Mouse (Mus musculus): ENCODE data around the gene Nit2. TPM values are rescaled to one million over a fixed set of nuclear protein-coding genes. Genes with fewer than 3 reads are reported as not detected.

The Nit2 gene
- polyA plus RNA-seq, 1 experiment from 2014 or later = 101 TPM

DNA sequence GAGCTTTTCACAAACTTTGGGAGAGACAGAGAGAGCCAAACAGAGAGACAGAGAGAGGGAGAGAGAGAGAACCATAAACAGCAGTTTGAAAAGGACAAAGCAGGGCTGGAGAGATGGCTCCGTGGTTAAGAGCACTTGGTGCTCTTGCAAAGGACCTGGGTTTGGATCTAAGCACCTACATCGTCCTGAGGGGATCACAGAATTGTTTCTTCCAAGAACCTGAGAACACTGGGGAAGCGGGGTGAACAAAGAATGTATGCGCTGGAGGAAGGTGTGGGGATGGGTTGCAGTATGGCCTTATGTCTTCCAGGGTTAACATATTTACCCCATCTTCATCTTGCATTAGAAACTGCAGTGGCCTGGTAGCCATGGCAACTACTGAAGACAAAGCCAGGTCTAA, 1.1 kb upstream of the Nit2 start:
- Histone ChIP-seq H3K27ac (ENCODE audit: low read depth, low read length) (no peak overlapping the region), H3K27me3 (ENCODE audit: control insufficient read depth, insufficient read depth, low read length) (no peaks in the 10 kb centered on the region), H3K36me3 (ENCODE audit: control insufficient read depth, insufficient read depth, low read length) (peaks cover 11% of the 10 kb centered on the region; the same call in 1 of the 2 replicates), H3K9ac (ENCODE audit: low read depth, low read length) (no peak overlapping the region), H3K4me1 (ENCODE audit: control insufficient read depth, insufficient read depth, low read length) (no peaks in the 10 kb centered on the region), H3K9me3 (ENCODE audit: control insufficient read depth, low read length) (no peaks in the 10 kb centered on the region), H3K4me3 (ENCODE audit: low read length) (no peak overlapping the region), H3K4me2 (replicated peaks; ENCODE audit: low read depth, low read length) (no peak overlapping the region)
- 70% methylated on average over 4 of the region's 4 CpGs for WGBS
- ATAC-seq (ENCODE audit: low FRiP score, low TSS enrichment) = no peak

- H3K4me3 ChIP-seq (ENCODE audit: low read length) = peak overlapping the region; percentile 82
- peak; percentile 50 for ATAC-seq (ENCODE audit: low FRiP score, low TSS enrichment)
- no peaks in the 10 kb centered on the region for H3K27me3 ChIP-seq (ENCODE audit: control insufficient read depth, insufficient read depth, low read length)
- 18% methylated on average over 5 of the region's 5 CpGs for WGBS
- H3K27ac ChIP-seq (ENCODE audit: low read depth, low read length) = peak overlapping the region; percentile 92; the same call in 1 of the 2 replicates
- no peaks in the 10 kb centered on the region for H3K4me1 ChIP-seq (ENCODE audit: control insufficient read depth, insufficient read depth, low read length)
- no peaks in the 10 kb centered on the region for H3K9me3 ChIP-seq (ENCODE audit: control insufficient read depth, low read length)
- H3K4me2 ChIP-seq (replicated peaks; ENCODE audit: low read depth, low read length) = peak overlapping the region; percentile 69
- H3K9ac ChIP-seq (ENCODE audit: low read depth, low read length) = peak overlapping the region; percentile 87; the same call in 1 of the 2 replicates
- peaks cover 13% of the 10 kb centered on the region; the same call in 1 of the 2 replicates for H3K36me3 ChIP-seq (ENCODE audit: control insufficient read depth, insufficient read depth, low read length)
These were observed 372 bp upstream of the Nit2 start for GRCm38 (mm10) chr16:57167514-57167912.

- Histone ChIP-seq H3K4me3 (ENCODE audit: low read length) (peak overlapping the region; percentile 82), H3K36me3 (ENCODE audit: control insufficient read depth, insufficient read depth, low read length) (peaks cover 18% of the 10 kb centered on the region; the same call in 1 of the 2 replicates), H3K9me3 (ENCODE audit: control insufficient read depth, low read length) (no peaks in the 10 kb centered on the region), H3K4me2 (replicated peaks; ENCODE audit: low read depth, low read length) (peak overlapping the region; percentile 69), H3K27ac (ENCODE audit: low read depth, low read length) (no peak overlapping the region), H3K4me1 (ENCODE audit: control insufficient read depth, insufficient read depth, low read length) (no peaks in the 10 kb centered on the region), H3K27me3 (ENCODE audit: control insufficient read depth, insufficient read depth, low read length) (no peaks in the 10 kb centered on the region), H3K9ac (ENCODE audit: low read depth, low read length) (peak overlapping the region; percentile 87; the same call in 1 of the 2 replicates)
- ATAC-seq (ENCODE audit: low FRiP score, low TSS enrichment) = no peak
- WGBS = 90% methylated on average over 6 of the region's 6 CpGs
These were observed 1.1 kb downstream of the Nit2 start for GRCm38 (mm10) chr16:57166086-57166485.

DNA sequence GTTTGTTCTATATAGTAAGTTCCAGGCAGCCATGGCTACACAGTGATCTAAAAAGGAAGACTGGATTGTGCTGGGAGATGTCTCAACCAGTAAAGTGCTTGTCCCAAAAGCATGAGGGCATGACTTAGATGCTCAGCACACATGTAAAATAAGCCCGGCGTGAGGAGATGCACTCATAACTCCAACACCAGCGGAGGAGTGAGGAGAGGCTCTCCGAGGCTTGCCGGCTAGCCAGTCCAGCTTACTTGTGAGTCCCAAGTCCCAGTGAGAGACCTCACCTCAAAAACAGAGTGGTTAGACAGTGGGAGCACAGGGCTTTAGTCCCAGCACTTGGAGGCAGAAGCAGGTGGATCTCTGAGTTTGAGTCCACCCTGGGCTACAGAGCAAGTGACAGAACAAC, 2.0 kb downstream of the Nit2 start:
- 95% methylated on average over 5 of the region's 5 CpGs for WGBS
- H3K27ac ChIP-seq (ENCODE audit: low read depth, low read length) = no peak overlapping the region
- no peaks in the 10 kb centered on the region for H3K4me1 ChIP-seq (ENCODE audit: control insufficient read depth, insufficient read depth, low read length)
- ATAC-seq (ENCODE audit: low FRiP score, low TSS enrichment) = no peak
- no peaks in the 10 kb centered on the region for H3K9me3 ChIP-seq (ENCODE audit: control insufficient read depth, low read length)
- peaks cover 17% of the 10 kb centered on the region; the same call in 1 of the 2 replicates for H3K36me3 ChIP-seq (ENCODE audit: control insufficient read depth, insufficient read depth, low read length)
- H3K27me3 ChIP-seq (ENCODE audit: control insufficient read depth, insufficient read depth, low read length) = no peaks in the 10 kb centered on the region
- H3K9ac ChIP-seq (ENCODE audit: low read depth, low read length) = no peak overlapping the region
- no peak overlapping the region for H3K4me3 ChIP-seq (ENCODE audit: low read length)
- H3K4me2 ChIP-seq (replicated peaks; ENCODE audit: low read depth, low read length) = no peak overlapping the region

- Histone ChIP-seq H3K4me2 (replicated peaks; ENCODE audit: low read depth, low read length) (no peak overlapping the region), H3K27ac (ENCODE audit: low read depth, low read length) (no peak overlapping the region), H3K4me3 (ENCODE audit: low read length) (no peak overlapping the region), H3K9ac (ENCODE audit: low read depth, low read length) (no peak overlapping the region), H3K27me3 (ENCODE audit: control insufficient read depth, insufficient read depth, low read length) (no peaks in the 10 kb centered on the region), H3K4me1 (ENCODE audit: control insufficient read depth, insufficient read depth, low read length) (no peaks in the 10 kb centered on the region), H3K9me3 (ENCODE audit: control insufficient read depth, low read length) (no peaks in the 10 kb centered on the region), H3K36me3 (ENCODE audit: control insufficient read depth, insufficient read depth, low read length) (peaks cover 29% of the 10 kb centered on the region; the same call in 1 of the 2 replicates)
- ATAC-seq (ENCODE audit: low FRiP score, low TSS enrichment) = no peak
- 86% methylated on average over 1 of the region's 1 CpGs for WGBS
These were observed 3.4 kb downstream of the Nit2 start for GRCm38 (mm10) chr16:57163694-57164093.

DNA sequence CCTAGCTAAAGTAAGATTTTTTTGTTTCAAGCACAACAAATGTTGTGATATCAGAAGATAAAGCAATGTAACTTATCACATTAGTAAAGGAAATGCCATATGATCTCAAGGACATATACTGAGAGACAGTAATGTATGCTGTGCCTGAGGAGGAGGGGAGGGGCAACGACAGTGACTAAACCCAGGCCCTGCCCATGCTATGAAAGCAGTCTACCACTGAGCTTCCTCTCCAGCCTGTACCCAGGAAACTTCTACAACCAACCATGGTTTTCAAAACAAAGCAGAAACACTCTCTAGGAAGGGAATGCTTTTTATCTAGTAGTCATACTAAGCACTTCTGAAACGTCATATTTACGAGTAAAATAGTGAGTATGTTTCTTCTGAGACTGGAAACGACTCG, 4.3 kb downstream of the Nit2 start:
- 89% methylated on average over 5 of the region's 5 CpGs for WGBS

GRCm38 (mm10) chr16:57159835-57160234, 7.3 kb downstream of the Nit2 start:
- H3K27me3 ChIP-seq (ENCODE audit: control insufficient read depth, insufficient read depth, low read length) = no peaks in the 10 kb centered on the region
- H3K27ac ChIP-seq (ENCODE audit: low read depth, low read length) = no peak overlapping the region
- WGBS = 69% methylated on average over 7 of the region's 7 CpGs
- no peak overlapping the region for H3K4me2 ChIP-seq (replicated peaks; ENCODE audit: low read depth, low read length)
- H3K36me3 ChIP-seq (ENCODE audit: control insufficient read depth, insufficient read depth, low read length) = peaks cover 62% of the 10 kb centered on the region
- ATAC-seq (ENCODE audit: low FRiP score, low TSS enrichment) = no peak
- H3K9me3 ChIP-seq (ENCODE audit: control insufficient read depth, low read length) = no peaks in the 10 kb centered on the region
- H3K9ac ChIP-seq (ENCODE audit: low read depth, low read length) = no peak overlapping the region
- no peak overlapping the region for H3K4me3 ChIP-seq (ENCODE audit: low read length)
- no peaks in the 10 kb centered on the region for H3K4me1 ChIP-seq (ENCODE audit: control insufficient read depth, insufficient read depth, low read length)

More for the DNA sequence above, 4.3 kb downstream of the Nit2 start:
- Histone ChIP-seq H3K27me3 (ENCODE audit: control insufficient read depth, insufficient read depth, low read length) (no peaks in the 10 kb centered on the region), H3K9me3 (ENCODE audit: control insufficient read depth, low read length) (no peaks in the 10 kb centered on the region), H3K36me3 (ENCODE audit: control insufficient read depth, insufficient read depth, low read length) (peaks cover 36% of the 10 kb centered on the region), H3K4me2 (replicated peaks; ENCODE audit: low read depth, low read length) (no peak overlapping the region), H3K4me1 (ENCODE audit: control insufficient read depth, insufficient read depth, low read length) (no peaks in the 10 kb centered on the region), H3K9ac (ENCODE audit: low read depth, low read length) (no peak overlapping the region), H3K4me3 (ENCODE audit: low read length) (no peak overlapping the region), H3K27ac (ENCODE audit: low read depth, low read length) (no peak overlapping the region)
- ATAC-seq (ENCODE audit: low FRiP score, low TSS enrichment) = no peak

DNA sequence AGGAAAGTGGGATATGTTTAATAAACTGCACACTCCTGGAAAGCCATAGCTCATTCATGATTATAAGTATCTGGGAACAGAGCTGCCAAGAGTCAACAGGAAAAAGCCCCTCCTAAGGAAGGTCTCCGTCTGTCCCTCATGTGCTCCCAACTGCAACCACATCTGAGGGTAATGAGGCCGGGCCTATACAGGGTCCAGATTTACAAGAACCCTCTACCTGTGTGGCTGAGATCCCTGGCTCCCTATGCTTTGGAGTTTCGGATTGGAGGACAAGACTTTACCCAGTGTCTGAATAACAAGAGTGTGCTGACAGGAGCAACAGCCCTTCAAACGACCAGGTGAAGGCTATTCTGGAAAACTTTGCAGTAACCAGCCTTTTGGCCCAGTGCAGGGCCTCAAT, 9.4 kb downstream of the Nit2 start:
- no peak overlapping the region for H3K4me3 ChIP-seq (ENCODE audit: low read length)
- no peak overlapping the region for H3K9ac ChIP-seq (ENCODE audit: low read depth, low read length)
- H3K9me3 ChIP-seq (ENCODE audit: control insufficient read depth, low read length) = no peaks in the 10 kb centered on the region
- no peak for ATAC-seq (ENCODE audit: low FRiP score, low TSS enrichment)
- H3K4me2 ChIP-seq (replicated peaks; ENCODE audit: low read depth, low read length) = no peak overlapping the region
- H3K36me3 ChIP-seq (ENCODE audit: control insufficient read depth, insufficient read depth, low read length) = peaks cover 71% of the 10 kb centered on the region
- WGBS = 76% methylated on average over 4 of the region's 4 CpGs
- no peak overlapping the region for H3K27ac ChIP-seq (ENCODE audit: low read depth, low read length)
- no peaks in the 10 kb centered on the region for H3K27me3 ChIP-seq (ENCODE audit: control insufficient read depth, insufficient read depth, low read length)
- no peaks in the 10 kb centered on the region for H3K4me1 ChIP-seq (ENCODE audit: control insufficient read depth, insufficient read depth, low read length)

- Histone ChIP-seq H3K27ac (ENCODE audit: low read depth, low read length) (no peak overlapping the region), H3K4me1 (ENCODE audit: control insufficient read depth, insufficient read depth, low read length) (no peaks in the 10 kb centered on the region), H3K27me3 (ENCODE audit: control insufficient read depth, insufficient read depth, low read length) (no peaks in the 10 kb centered on the region), H3K4me3 (ENCODE audit: low read length) (no peak overlapping the region), H3K9me3 (ENCODE audit: control insufficient read depth, low read length) (no peaks in the 10 kb centered on the region), H3K36me3 (ENCODE audit: control insufficient read depth, insufficient read depth, low read length) (peaks cover 75% of the 10 kb centered on the region), H3K9ac (ENCODE audit: low read depth, low read length) (no peak overlapping the region), H3K4me2 (replicated peaks; ENCODE audit: low read depth, low read length) (no peak overlapping the region)
- no peak for ATAC-seq (ENCODE audit: low FRiP score, low TSS enrichment)
- WGBS = 90% methylated on average over 4 of the region's 4 CpGs
These were observed 10.1 kb downstream of the Nit2 start for GRCm38 (mm10) chr16:57157076-57157475.

Data from kidney, embryonic 14.5 days (tissue).